8 mouse cellular contexts compared by ENCODE assay signal in genomic region chr7:79661253-79661890, GRCm38 (mm10). TPM values are rescaled to one million over a fixed set of nuclear protein-coding genes. Genes with fewer than 3 reads are reported as not detected.
DNase-seq lines count a peak whose midpoint lies in the region; ATAC-seq and TF ChIP-seq lines count a peak whose summit lies in the region.

No protein-coding gene starts in this region.

- no peak for TF ChIP-seq CTCF in C2C12 (IDR thresholded peaks at IDR 0.05; ENCODE audit: control insufficient read depth, insufficient read depth, insufficient read length)

- no peaks in the 10 kb centered on the region for H3K9me3 ChIP-seq in forebrain, embryonic 13.5 days (replicated peaks)
- no peaks in the 10 kb centered on the region for H3K9me3 ChIP-seq in liver, embryonic 15.5 days (replicated peaks)

- H3K9ac ChIP-seq in forebrain, embryonic 13.5 days, result peak overlapping the region; percentile 90
- peak overlapping the region; percentile 91 for H3K9ac ChIP-seq in liver, embryonic 15.5 days

- peaks cover 46% of the 10 kb centered on the region for H3K4me1 ChIP-seq in forebrain, embryonic 13.5 days
- peaks cover 40% of the 10 kb centered on the region for H3K4me1 ChIP-seq in liver, embryonic 15.5 days (replicated peaks)

- ATAC-seq in forebrain, embryonic 13.5 days, result no peak
- ATAC-seq in liver, embryonic 15.5 days (ENCODE audit: insufficient read depth), result no peak

- H3K79me2 ChIP-seq in C2C12 (ENCODE audit: control insufficient read depth, insufficient read depth), result peaks cover 57% of the 10 kb centered on the region

- WGBS in forebrain, embryonic 13.5 days, result 12% methylated on average over 5 of the region's 5 CpGs
- 6% methylated on average over 5 of the region's 5 CpGs for WGBS in liver, embryonic 15.5 days (ENCODE audit: insufficient replicate concordance)

- peak overlapping the region; percentile 78 for H3K4me3 ChIP-seq in C2C12 (ENCODE audit: insufficient read depth, poor library complexity, severe bottlenecking)
- peak overlapping the region; percentile 96 for H3K4me3 ChIP-seq in forebrain, embryonic 13.5 days
- H3K4me3 ChIP-seq in liver, embryonic 15.5 days (replicated peaks), result peak overlapping the region; percentile 89

- peak overlapping the region; percentile 97 for H3K4me2 ChIP-seq in forebrain, embryonic 13.5 days
- peak overlapping the region; percentile 81 for H3K4me2 ChIP-seq in liver, embryonic 15.5 days

- H3K36me3 ChIP-seq in C2C12 (ENCODE audit: control insufficient read depth, insufficient read depth), result peaks cover 9% of the 10 kb centered on the region
- peaks cover under 1% of the 10 kb centered on the region; the same call in 1 of the 2 replicates for H3K36me3 ChIP-seq in forebrain, embryonic 13.5 days (ENCODE audit: poor library complexity, severe bottlenecking)
- peaks cover 34% of the 10 kb centered on the region for H3K36me3 ChIP-seq in liver, embryonic 15.5 days (replicated peaks)

- H3K27ac ChIP-seq in forebrain, embryonic 13.5 days, result no peak overlapping the region
- peak overlapping the region; percentile 71; the same call in 1 of the 2 replicates for H3K27ac ChIP-seq in liver, embryonic 15.5 days (replicated peaks)

- peak; percentile 32 for DNase-seq in embryo, embryonic 10 days (ENCODE audit: low spot score)
- DNase-seq in embryo, embryonic 11 days, result no peak
- no peak for DNase-seq in cerebellum, postnatal 36 days
- no peak for DNase-seq in right cerebral cortex, postnatal 10 days (ENCODE audit: low spot score in 2 of 2)
- DNase-seq in c-Kit-positive CD71-positive TER-119-positive erythroid progenitor cells, embryonic 14.5 days (ENCODE audit: low spot score), result no peak

- H3ac ChIP-seq in C2C12 (ENCODE audit: control insufficient read depth, insufficient read length, low read depth), result peak overlapping the region; percentile 93

- peaks cover 38% of the 10 kb centered on the region for H3K79me3 ChIP-seq in C2C12 (ENCODE audit: low read depth)

- no peaks in the 10 kb centered on the region for H3K27me3 ChIP-seq in C2C12 (ENCODE audit: control insufficient read depth, insufficient read depth, insufficient read length)
- no peaks in the 10 kb centered on the region for H3K27me3 ChIP-seq in forebrain, embryonic 13.5 days
- 0 out of 2 replicates have a peak, but pooled peaks cover 4% of the 10 kb centered on the region for H3K27me3 ChIP-seq in liver, embryonic 15.5 days

TF ChIP-seq in C2C12, 6 proteins besides CTCF, POLR2A, EP300 and RAD21:
- no peak for TF ChIP-seq MYOD1 (IDR thresholded peaks at IDR 0.05; ENCODE audit: control insufficient read depth, insufficient read length, low read depth)
- no peak for TF ChIP-seq USF1 (IDR thresholded peaks at IDR 0.05; ENCODE audit: low read depth)
- TF ChIP-seq CEBPB (IDR thresholded peaks at IDR 0.05; ENCODE audit: low read depth), result no peak
- TF ChIP-seq MYOG (IDR thresholded peaks at IDR 0.05; ENCODE audit: control insufficient read depth, extremely low read depth, insufficient read length), result no peak
- no peak for TF ChIP-seq MAX (IDR thresholded peaks at IDR 0.05)
- no peak for TF ChIP-seq FOSL1 (IDR thresholded peaks at IDR 0.05; ENCODE audit: insufficient read depth, low read length, poor library complexity, severe bottlenecking)

RNA-seq across cellular contexts. Expression of gene Ticrr, which starts 1.4 kb away (rescaled TPM):
- polyA plus RNA-seq in C2C12 (2012; fragmentation: generic; extraction: Trizol), result 5.0 TPM
- 7.6 and 8.1 TPM in 2 replicates for polyA plus RNA-seq in forebrain, embryonic 13.5 days (2015; fragmentation: Nextera tagmentation; extraction: Ambion mirVana)
- polyA plus RNA-seq in liver, embryonic 15.5 days (2015; fragmentation: Nextera tagmentation; extraction: Ambion mirVana), result 6.3 and 7.5 TPM in 2 replicates

RNA-seq across cellular contexts. Expression of gene Rhcg, which starts 43.9 kb away (rescaled TPM):
- not detected for polyA plus RNA-seq in C2C12 (2012; fragmentation: generic; extraction: Trizol)
- 6.2 and 7.5 TPM in 2 replicates for polyA plus RNA-seq in forebrain, embryonic 13.5 days (2015; fragmentation: Nextera tagmentation; extraction: Ambion mirVana)
- 0.24 TPM in 1 of 2 replicates, not detected in the other for polyA plus RNA-seq in liver, embryonic 15.5 days (2015; fragmentation: Nextera tagmentation; extraction: Ambion mirVana)

RNA-seq across cellular contexts. Expression of gene Kif7, which starts 54.1 kb away (rescaled TPM):
- 5.5 TPM for polyA plus RNA-seq in C2C12 (2012; fragmentation: generic; extraction: Trizol)
- polyA plus RNA-seq in forebrain, embryonic 13.5 days (2015; fragmentation: Nextera tagmentation; extraction: Ambion mirVana), result 3.0 and 3.5 TPM in 2 replicates
- 0.32 and 0.35 TPM in 2 replicates for polyA plus RNA-seq in liver, embryonic 15.5 days (2015; fragmentation: Nextera tagmentation; extraction: Ambion mirVana)
